Mouse (Mus musculus): ENCODE measurements at regions not wholly inside any gene's neighbourhood (a gene's known extent, or its start where the extent isn't known, plus 50 kb on each side); places are given as distances from the start of the nearest gene placed in this dataset.

DNA sequence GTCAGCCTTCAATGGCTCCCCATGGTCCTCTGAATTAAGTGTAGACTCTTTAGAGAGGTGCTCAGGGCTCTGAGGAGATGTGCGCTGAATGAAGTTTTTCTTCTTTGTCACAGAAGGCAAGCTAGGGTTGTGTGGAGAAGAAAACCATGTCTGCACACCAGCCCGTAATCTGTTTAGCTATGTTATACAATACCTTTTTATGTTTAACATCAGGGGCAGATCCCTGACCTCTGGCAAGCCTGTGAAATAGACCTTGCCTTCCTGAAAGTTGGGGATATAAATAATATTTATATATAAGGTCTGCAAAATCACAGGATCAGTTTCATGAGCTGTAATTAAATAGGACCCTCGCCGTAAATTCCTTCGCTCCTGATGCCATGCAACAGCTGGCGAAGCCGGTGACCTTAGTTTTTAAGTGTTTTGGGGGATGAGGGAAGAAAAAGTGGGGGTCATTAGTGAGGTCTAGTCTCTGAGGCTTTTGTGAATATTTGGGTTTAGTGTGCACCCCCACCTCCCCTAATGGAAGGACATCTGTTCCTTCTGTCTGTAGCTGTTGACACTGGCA lies 119.7 kb downstream of the Mtx2 start:
- no peak for ATAC-seq (ENCODE audit: extremely low read depth, insufficient number of reproducible peaks, low FRiP score, poor library complexity, severe bottlenecking)
- Histone ChIP-seq H3K27me3 (ENCODE audit: insufficient read depth, low read length) (peaks cover 26% of the 10 kb centered on the region), H3K4me3 (ENCODE audit: low read depth, low read length) (no peak overlapping the region), H3K9me3 (replicated peaks) (no peaks in the 10 kb centered on the region), H3K4me1 (ENCODE audit: insufficient read depth, low read depth, low read length) (no peaks in the 10 kb centered on the region; the same call in 1 of the 2 replicates), H3K36me3 (replicated peaks) (no peaks in the 10 kb centered on the region)
- TF ChIP-seq POLR2AphosphoS5 (IDR thresholded peaks at IDR 0.05; ENCODE audit: insufficient replicate concordance, low read depth, low read length) (no peak), CTCF (IDR thresholded peaks at IDR 0.05; ENCODE audit: low read depth, low read length) (no peak), GATA2 (IDR thresholded peaks at IDR 0.05; ENCODE audit: borderline replicate concordance, low read depth, low read length) (no peak), GATA1 (IDR thresholded peaks at IDR 0.05; ENCODE audit: borderline replicate concordance, low read length) (no peak), TAL1 (conservative IDR thresholded peaks at IDR 0.05; ENCODE audit: low read depth, low read length) (no peak)
- no peak for DNase-seq (ENCODE audit: low spot score)

DNA sequence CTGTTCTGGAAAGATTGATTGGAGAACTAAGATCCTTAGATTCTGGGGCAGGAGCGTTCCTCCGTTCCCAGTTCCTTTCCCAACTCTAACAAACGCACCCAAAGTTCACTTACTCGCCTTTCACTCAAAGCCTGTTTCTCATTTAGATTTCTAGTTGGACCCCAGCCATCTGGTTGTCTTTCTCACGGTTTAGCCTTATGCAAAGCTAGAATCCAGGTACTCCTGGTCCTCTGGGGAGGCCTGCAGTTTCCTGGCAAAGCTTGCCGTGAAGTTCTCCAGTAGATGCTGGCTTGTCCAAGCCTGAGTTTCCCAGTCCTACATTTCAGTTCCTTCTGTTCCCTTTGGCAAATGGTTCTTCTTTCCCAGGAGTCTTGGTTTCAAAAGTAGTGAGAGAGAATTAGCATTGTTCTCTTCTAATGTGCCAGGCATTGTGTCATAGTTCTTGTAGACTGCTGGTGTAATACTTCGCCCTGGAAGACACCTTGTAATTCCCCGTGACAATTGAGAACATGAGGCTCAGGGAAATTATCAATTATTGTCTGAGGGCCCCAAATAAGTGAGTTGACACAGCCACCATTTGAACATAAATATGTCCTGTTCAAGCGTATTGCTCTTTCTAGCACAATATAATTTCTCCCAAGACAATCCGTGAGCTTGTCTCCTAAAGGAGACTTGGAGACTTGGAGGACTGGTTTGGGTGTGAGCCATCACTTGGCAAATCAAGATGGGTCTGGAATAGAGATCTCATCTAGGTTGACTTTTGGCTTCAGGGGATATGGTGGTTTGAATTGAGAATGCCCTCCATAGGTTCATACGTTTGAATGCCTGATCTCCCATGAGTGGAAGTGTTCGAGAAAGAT lies 126.0 kb downstream of the Mtx2 start:
- Histone ChIP-seq H3K4me3 (ENCODE audit: low read depth, low read length) (no peak overlapping the region), H3K9me3 (replicated peaks) (peaks cover 10% of the 10 kb centered on the region), H3K36me3 (replicated peaks) (no peaks in the 10 kb centered on the region), H3K27me3 (ENCODE audit: insufficient read depth, low read length) (peaks cover 12% of the 10 kb centered on the region), H3K4me1 (ENCODE audit: insufficient read depth, low read depth, low read length) (peaks cover 8% of the 10 kb centered on the region)
- TF ChIP-seq GATA2 (IDR thresholded peaks at IDR 0.05; ENCODE audit: borderline replicate concordance, low read depth, low read length) (no peak), POLR2AphosphoS5 (IDR thresholded peaks at IDR 0.05; ENCODE audit: insufficient replicate concordance, low read depth, low read length) (no peak), CTCF (IDR thresholded peaks at IDR 0.05; ENCODE audit: low read depth, low read length) (no peak)
- ATAC-seq (ENCODE audit: extremely low read depth, insufficient number of reproducible peaks, low FRiP score, poor library complexity, severe bottlenecking) (no peak), DNase-seq (ENCODE audit: low spot score) (no peak)

DNA sequence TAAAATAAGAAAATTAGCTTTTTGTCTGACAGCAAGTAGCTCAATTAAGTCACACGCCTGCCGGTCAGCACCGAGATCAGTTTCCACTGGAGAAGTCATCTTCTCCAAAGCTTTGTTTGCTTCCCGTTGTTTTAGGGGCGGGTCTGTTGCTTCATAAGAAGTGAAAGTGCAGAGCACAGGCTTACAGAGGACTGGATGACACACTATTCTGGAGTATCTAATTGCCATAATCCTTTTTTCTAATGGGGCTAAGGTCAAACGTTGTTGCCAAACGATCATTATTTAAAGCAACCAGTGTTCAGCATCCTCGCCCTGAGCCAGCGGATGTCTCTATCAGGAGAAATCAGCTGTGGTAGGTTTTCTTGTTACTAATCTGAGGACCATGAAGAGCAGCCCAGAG lies 128.5 kb downstream of the Mtx2 start:
- no peak for ATAC-seq (ENCODE audit: extremely low read depth, insufficient number of reproducible peaks, low FRiP score, poor library complexity, severe bottlenecking)
- TF ChIP-seq GATA1 (IDR thresholded peaks at IDR 0.05; ENCODE audit: borderline replicate concordance, low read length), result no peak
- TF ChIP-seq POLR2AphosphoS5 (IDR thresholded peaks at IDR 0.05; ENCODE audit: insufficient replicate concordance, low read depth, low read length), result no peak
- no peak for TF ChIP-seq TAL1 (conservative IDR thresholded peaks at IDR 0.05; ENCODE audit: low read depth, low read length)
- TF ChIP-seq CTCF (IDR thresholded peaks at IDR 0.05; ENCODE audit: low read depth, low read length), result no peak
- no peak for TF ChIP-seq GATA2 (IDR thresholded peaks at IDR 0.05; ENCODE audit: borderline replicate concordance, low read depth, low read length)
- Histone ChIP-seq H3K27me3 (ENCODE audit: insufficient read depth, low read length) (0 out of 2 replicates have a peak, but pooled peaks cover 4% of the 10 kb centered on the region), H3K4me1 (ENCODE audit: insufficient read depth, low read depth, low read length) (peaks cover 13% of the 10 kb centered on the region), H3K9me3 (replicated peaks) (peaks cover 11% of the 10 kb centered on the region), H3K36me3 (replicated peaks) (no peaks in the 10 kb centered on the region), H3K4me3 (ENCODE audit: low read depth, low read length) (no peak overlapping the region)
- DNase-seq (ENCODE audit: low spot score), result no peak

DNA sequence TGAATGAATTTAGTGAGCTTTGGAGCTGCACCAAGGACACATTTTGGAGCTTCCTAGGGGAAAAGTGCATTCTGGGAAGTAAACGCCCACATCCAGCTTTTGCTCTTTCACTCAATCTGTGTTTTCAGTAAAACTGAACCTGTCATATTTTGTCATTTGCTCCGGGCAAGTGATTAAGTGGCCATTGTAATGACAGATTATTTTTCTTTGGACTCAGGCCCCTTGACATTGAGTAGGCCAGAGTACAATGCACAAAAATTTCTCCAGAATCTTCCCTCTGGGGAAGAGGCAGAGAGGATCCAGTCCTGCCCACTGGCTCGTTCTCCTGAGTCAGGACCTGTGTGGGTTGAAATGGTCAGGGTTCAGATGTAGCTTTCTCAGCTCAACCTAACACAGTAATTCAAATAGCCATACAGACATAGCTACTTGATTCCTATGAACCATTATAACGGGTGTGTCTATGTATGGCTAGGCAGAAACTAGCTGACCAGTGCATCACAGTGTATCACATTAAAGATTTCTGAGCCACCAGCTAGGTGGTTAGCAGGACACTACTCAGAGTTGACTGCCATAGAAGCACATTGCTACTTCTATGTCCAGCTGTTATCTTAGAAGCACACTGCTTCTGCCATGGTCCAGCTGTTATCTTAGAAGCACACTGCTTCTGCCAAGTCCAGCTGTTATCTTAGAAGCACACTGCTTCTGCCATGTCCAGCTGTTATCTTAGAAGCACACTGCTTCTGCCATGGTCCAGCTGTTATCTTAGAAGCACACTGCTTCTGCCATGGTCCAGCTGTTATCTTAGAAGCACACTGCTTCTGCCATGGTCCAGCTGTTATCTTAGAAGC lies 129.9 kb downstream of the Mtx2 start:
- no peak for TF ChIP-seq POLR2AphosphoS5 (IDR thresholded peaks at IDR 0.05; ENCODE audit: insufficient replicate concordance, low read depth, low read length)
- TF ChIP-seq TAL1 (conservative IDR thresholded peaks at IDR 0.05; ENCODE audit: low read depth, low read length), result peak; percentile 83
- Histone ChIP-seq H3K9me3 (replicated peaks) (peaks cover 11% of the 10 kb centered on the region), H3K4me3 (ENCODE audit: low read depth, low read length) (no peak overlapping the region), H3K36me3 (replicated peaks) (no peaks in the 10 kb centered on the region), H3K27me3 (ENCODE audit: insufficient read depth, low read length) (0 out of 2 replicates have a peak, but pooled peaks cover 2% of the 10 kb centered on the region), H3K4me1 (ENCODE audit: insufficient read depth, low read depth, low read length) (peaks cover 13% of the 10 kb centered on the region)
- DNase-seq (ENCODE audit: low spot score) (no peak), ATAC-seq (ENCODE audit: extremely low read depth, insufficient number of reproducible peaks, low FRiP score, poor library complexity, severe bottlenecking) (no peak; the same call in 1 of the 2 replicates)

DNA sequence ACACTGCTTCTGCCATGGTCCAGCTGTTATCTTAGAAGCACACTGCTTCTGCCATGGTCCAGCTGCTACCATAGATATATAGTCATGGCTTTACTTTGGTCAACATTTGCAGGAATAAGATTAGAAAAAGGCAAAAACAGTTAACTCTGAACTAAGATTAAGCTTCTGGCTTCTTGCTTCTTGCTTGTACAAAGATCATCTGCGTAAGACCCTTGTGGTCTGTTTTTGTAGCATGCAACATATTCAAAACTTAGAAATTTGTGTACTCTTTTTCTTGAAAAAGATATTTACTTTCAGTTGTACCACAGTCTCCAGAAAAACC lies 130.5 kb downstream of the Mtx2 start:
- Histone ChIP-seq H3K36me3 (replicated peaks) (no peaks in the 10 kb centered on the region), H3K9me3 (replicated peaks) (peaks cover 11% of the 10 kb centered on the region), H3K4me1 (ENCODE audit: insufficient read depth, low read depth, low read length) (peaks cover 13% of the 10 kb centered on the region), H3K27me3 (ENCODE audit: insufficient read depth, low read length) (peaks cover 3% of the 10 kb centered on the region; the same call in 1 of the 2 replicates), H3K4me3 (ENCODE audit: low read depth, low read length) (no peak overlapping the region)
- TF ChIP-seq GATA1 (IDR thresholded peaks at IDR 0.05; ENCODE audit: borderline replicate concordance, low read length) (no peak), TAL1 (conservative IDR thresholded peaks at IDR 0.05; ENCODE audit: low read depth, low read length) (peak; percentile 41; the same call in 1 of the 2 replicates)
- ATAC-seq (ENCODE audit: extremely low read depth, insufficient number of reproducible peaks, low FRiP score, poor library complexity, severe bottlenecking), result no peak
- DNase-seq (ENCODE audit: low spot score), result no peak

- Histone ChIP-seq H3K27me3 (ENCODE audit: insufficient read depth, low read length) (peaks cover 4% of the 10 kb centered on the region; the same call in 1 of the 2 replicates), H3K36me3 (replicated peaks) (no peaks in the 10 kb centered on the region), H3K9me3 (replicated peaks) (peaks cover 11% of the 10 kb centered on the region), H3K4me1 (ENCODE audit: insufficient read depth, low read depth, low read length) (peaks cover 13% of the 10 kb centered on the region), H3K4me3 (ENCODE audit: low read depth, low read length) (no peak overlapping the region)
- ATAC-seq (ENCODE audit: extremely low read depth, insufficient number of reproducible peaks, low FRiP score, poor library complexity, severe bottlenecking) (no peak), DNase-seq (ENCODE audit: low spot score) (no peak)
- TF ChIP-seq GATA1 (IDR thresholded peaks at IDR 0.05; ENCODE audit: borderline replicate concordance, low read length) (no peak), POLR2AphosphoS5 (IDR thresholded peaks at IDR 0.05; ENCODE audit: insufficient replicate concordance, low read depth, low read length) (no peak), TAL1 (conservative IDR thresholded peaks at IDR 0.05; ENCODE audit: low read depth, low read length) (no peak), CTCF (IDR thresholded peaks at IDR 0.05; ENCODE audit: low read depth, low read length) (no peak), GATA2 (IDR thresholded peaks at IDR 0.05; ENCODE audit: borderline replicate concordance, low read depth, low read length) (no peak)
These were observed 131.0 kb downstream of the Mtx2 start for GRCm38 (mm10) chr2:74956556-74956955.

Data from G1E (cell line).